Mouse (Mus musculus): Measurements from ENCODE around the gene BC025920.

- TF ChIP-seq CTCF (IDR thresholded peaks at IDR 0.05; ENCODE audit: control insufficient read depth, insufficient read depth, insufficient read length) (no peak), MYOG (IDR thresholded peaks at IDR 0.05; ENCODE audit: control insufficient read depth, extremely low read depth, insufficient read length) (no peak), USF1 (IDR thresholded peaks at IDR 0.05; ENCODE audit: low read depth) (no peak)
These were observed 46.2 kb upstream of the BC025920 start for GRCm38 (mm10) chr10:81559627-81560539.
